Mouse (Mus musculus): ENCODE measurements around the gene Xxylt1. TPM values are rescaled to one million over a fixed set of nuclear protein-coding genes. Genes with fewer than 3 reads are reported as not detected.

Gene Xxylt1
- polyA plus RNA-seq, 3 experiments from 2014 or later = 5.3 to 17.0 (median 16.5) TPM

Other genes with a start within 250 kb of the Xxylt1 start
- 10 to 100 TPM; 10.7 to 13.1 (median 11.1) TPM for gene Acap2, start 119.8 kb upstream of the Xxylt1 start, polyA plus RNA-seq (2017; shearing (Covaris generic))
- 10 to 100 TPM; 11.7 to 25.1 (median 13.1) TPM for gene Ppp1r2, start 193.8 kb upstream of the Xxylt1 start, polyA plus RNA-seq (2017; shearing (Covaris generic))
- under 1 TPM in 1 of 3 experiments, not detected in 2; 0.27 TPM for gene Apod, start 233.4 kb upstream of the Xxylt1 start, polyA plus RNA-seq (2017; shearing (Covaris generic))